Mouse (Mus musculus) CD8-positive naive resting alpha-beta T cell, adult 2 months (primary cell): ENCODE measurements around the gene Bzw2.

ENCODE experiments used
- DNase-seq, 2 experiments: peaks; one replicate each; pipeline ENCODE4 v3.0.0; 2022; ENCODE audit warnings: low read depth in 2 of 2, low spot score in 2 of 2

Gene Bzw2

DNA sequence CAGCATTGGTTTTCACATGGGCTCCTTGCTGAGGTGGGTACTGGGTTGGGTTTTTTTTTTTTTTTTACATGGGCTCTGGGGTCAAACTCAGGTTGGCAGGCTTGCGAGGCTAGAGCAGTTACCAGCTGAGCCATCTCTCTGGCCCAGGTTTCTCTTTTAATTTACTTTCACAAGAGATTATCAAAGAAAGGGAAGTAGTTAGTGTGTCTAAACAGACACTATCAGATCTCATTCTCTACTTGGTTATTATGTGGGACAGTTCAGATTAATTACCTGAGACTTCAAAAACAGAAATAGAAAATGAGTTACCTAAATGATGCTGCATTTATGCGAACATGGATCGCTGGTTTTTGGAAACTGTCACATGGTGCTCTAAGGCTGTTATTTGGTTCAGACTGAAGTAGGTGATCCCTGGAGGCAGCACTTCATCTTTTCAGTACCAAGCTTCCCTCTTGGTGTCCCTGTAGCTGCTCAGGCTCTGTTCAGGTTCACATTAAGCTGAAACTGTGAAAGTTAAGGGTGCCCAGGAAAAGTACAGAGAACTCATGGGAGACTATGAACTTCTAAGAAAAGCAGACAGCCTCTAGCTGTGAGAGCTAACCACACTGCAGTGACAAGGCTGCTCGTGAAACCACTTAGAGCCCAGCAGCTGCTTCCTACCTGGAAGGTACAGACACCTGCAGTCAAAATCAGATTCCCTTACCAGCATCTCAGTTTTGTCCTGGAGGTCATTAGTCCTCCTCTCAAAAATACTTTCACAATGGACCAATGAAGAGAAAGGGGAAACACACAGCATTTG is 79.6 kb downstream of the Bzw2 start:
- DNase-seq, result no peak

DNA sequence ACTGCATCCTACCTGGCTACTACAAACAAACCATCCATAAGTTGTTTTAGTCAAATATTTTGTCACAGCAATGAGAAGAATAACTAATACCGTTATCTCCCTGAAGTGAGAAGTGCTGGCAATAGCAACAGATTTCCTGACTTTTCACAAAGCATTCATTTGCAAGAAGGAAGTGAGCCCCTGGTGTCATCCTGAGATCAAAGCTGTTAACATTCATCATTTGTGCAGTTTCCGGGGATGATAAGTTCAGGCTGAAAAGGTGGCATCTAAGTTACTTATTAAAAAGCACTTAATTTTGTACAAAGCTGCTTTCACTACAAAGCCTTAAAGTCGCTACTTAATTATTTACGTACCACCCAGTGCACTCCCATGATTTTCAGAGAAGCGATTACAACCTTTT is 85.0 kb downstream of the Bzw2 start:
- peak in 1 of 2 experiments; percentile 1 for DNase-seq

DNA sequence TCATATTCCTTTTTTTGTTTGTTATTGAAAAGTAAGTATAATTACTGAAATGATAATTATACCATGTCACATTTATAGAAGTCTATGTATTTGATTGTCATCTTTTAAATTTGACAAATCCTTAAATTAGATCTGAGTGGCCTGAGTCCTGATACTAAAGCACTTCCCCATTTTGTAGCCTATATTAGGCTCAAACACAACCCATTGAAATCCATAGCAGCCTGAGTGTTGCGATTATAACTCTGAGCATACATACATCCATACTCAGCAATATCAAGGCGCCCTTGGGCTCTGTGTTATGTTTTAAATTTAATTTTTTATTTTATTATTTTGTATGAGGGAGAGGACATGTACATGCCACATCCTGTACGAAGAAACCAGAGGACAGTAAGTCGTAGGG is 87.6 kb downstream of the Bzw2 start:
- DNase-seq, result no peak

- DNase-seq, result no peak
Observed at GRCm38 (mm10) chr12:36067538-36067937, 90.3 kb downstream of the Bzw2 start.

DNA sequence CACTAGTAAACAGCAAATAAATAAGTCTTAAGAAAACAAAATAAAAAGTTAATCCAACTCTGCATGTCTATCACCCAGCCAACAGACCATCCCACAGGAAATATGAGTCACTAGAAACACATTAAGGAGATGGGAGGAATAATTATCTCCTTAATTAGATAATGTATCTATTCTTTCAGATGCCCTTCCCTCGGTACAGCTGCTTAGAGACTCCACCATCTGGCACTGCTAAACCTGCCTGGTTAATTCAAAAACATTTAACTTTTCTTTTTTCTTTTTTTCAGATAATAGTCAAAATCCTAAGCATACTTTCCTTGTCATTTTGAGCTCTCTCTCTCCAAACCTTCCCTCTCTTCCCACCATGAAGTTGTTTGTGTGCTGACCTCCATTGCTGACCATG is 92.0 kb downstream of the Bzw2 start:
- no peak for DNase-seq

GRCm38 (mm10) chr12:36057699-36058098 is 100.2 kb downstream of the Bzw2 start:
- no peak for DNase-seq

GRCm38 (mm10) chr12:36050276-36050675 is 107.6 kb downstream of the Bzw2 start:
- DNase-seq, result no peak

DNA sequence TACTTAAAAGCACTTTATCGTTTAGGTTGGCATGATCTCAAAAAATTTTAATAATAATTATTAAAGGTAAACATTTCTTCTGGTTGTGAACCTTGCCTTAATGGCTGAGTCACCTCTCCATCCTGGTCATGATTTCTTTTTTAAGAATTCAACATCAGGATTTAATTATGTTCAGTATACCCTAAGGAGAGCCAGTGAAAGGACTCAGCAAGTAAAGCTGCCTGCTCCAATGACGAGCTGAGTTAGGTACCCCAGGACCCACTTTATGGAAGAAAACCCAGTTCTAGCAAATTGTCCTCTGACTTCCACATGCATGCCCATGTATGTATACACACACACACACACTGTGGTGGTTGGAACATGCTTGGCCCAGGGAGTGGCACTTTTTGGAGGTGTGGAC is 110.3 kb downstream of the Bzw2 start:
- DNase-seq, result no peak

- DNase-seq, result no peak
Observed at GRCm38 (mm10) chr12:36046196-36046595, 111.7 kb downstream of the Bzw2 start.

- no peak for DNase-seq
Observed at GRCm38 (mm10) chr12:36044691-36045090, 113.2 kb downstream of the Bzw2 start.

DNA sequence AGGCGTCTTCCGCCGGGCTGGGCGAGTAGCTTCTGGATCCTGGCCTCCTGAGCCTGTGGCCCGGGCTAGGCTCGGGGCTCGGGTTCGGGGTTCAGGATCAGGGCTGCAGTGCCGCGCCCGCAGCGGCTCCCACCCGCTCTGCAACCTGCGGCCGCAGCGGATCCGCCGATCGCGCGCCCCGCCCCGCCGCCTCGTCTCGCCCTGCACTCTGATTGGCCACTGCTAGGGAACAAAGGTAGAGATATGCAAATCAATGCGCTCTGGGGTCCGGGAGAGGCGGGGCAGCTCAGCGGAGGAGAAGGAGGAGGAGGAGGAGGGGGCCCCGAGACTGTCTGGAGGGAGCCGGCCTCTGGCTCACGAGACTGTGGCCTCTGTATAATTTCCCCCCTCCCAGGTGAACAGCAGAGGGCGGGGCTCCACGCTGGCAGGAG is 115.5 kb downstream of the Bzw2 start, which contains the start of gene Tspan13:
TSS of gene Tspan13 (minus strand) at position 153 of the 431 bp plus-strand sequence.
- DNase-seq, result peak; percentile 87 to 92
